Mouse (Mus musculus): Measurements from ENCODE around the gene Csf3.

Gene Csf3

GRCm38 (mm10) chr11:98696454-98697216 is 4.4 kb upstream of the Csf3 start:
- CTCF ChIA-PET: no interaction called here

GRCm38 (mm10) chr11:98697225-98697624 is 3.8 kb upstream of the Csf3 start:
- CTCF ChIA-PET: interaction anchor here (1.3 kb wide), 1 partner anchor 90 kb away, joined by 3 read pairs; no protein-coding TSS in a partner anchor

- CTCF ChIA-PET: interaction anchor here (1.3 kb wide), 1 partner anchor 88 kb away, joined by 3 read pairs; no protein-coding TSS in a partner anchor
Observed at GRCm38 (mm10) chr11:98698849-98699640, 2.0 kb upstream of the Csf3 start.

GRCm38 (mm10) chr11:98699911-98700310 is 1.2 kb upstream of the Csf3 start:
- CTCF ChIA-PET: no interaction called here

GRCm38 (mm10) chr11:98702323-98702722 is 1.3 kb downstream of the Csf3 start:
- CTCF ChIA-PET: no interaction called here

GRCm38 (mm10) chr11:98705021-98705420 is 4.0 kb downstream of the Csf3 start:
- CTCF ChIA-PET: interaction anchor here (0.5 to 0.6 kb wide), 2 partner anchors 97 to 104 kb away, joined by 3 to 4 read pairs; no protein-coding TSS in a partner anchor

- CTCF ChIA-PET: interaction anchor here (0.6 kb wide), 1 partner anchor 527 kb away, joined by 4 read pairs; no protein-coding TSS in a partner anchor
Observed at GRCm38 (mm10) chr11:98707401-98708281, 6.6 kb downstream of the Csf3 start.

- CTCF ChIA-PET: interaction anchor here (0.6 kb wide), 1 partner anchor 528 kb away, joined by 4 read pairs; no protein-coding TSS in a partner anchor
Observed at GRCm38 (mm10) chr11:98708282-98708956, 7.4 kb downstream of the Csf3 start.

GRCm38 (mm10) chr11:98709001-98709741 is 8.1 kb downstream of the Csf3 start:
- CTCF ChIA-PET: no interaction called here

GRCm38 (mm10) chr11:98710416-98711045 is 9.5 kb downstream of the Csf3 start:
- CTCF ChIA-PET: interaction anchor here (0.6 kb wide), 1 partner anchor 66 kb away, joined by 19 read pairs; no protein-coding TSS in a partner anchor

- CTCF ChIA-PET: no interaction called here
Observed at GRCm38 (mm10) chr11:98711046-98711434, 10.0 kb downstream of the Csf3 start.

- CTCF ChIA-PET: interaction anchor here (0.5 to 1.0 kb wide), 2 partner anchors 70 to 75 kb away, joined by 3 to 4 read pairs; no protein-coding TSS in a partner anchor
Observed at GRCm38 (mm10) chr11:98712009-98712408, 10.9 kb downstream of the Csf3 start.

GRCm38 (mm10) chr11:98713703-98714102 is 12.6 kb downstream of the Csf3 start:
- CTCF ChIA-PET: no interaction called here

GRCm38 (mm10) chr11:98715946-98716345 is 14.9 kb downstream of the Csf3 start:
- CTCF ChIA-PET: no interaction called here

GRCm38 (mm10) chr11:98717904-98718303 is 16.8 kb downstream of the Csf3 start:
- CTCF ChIA-PET: interaction anchor here (0.6 to 1.4 kb wide), 2 partner anchors 24 to 69 kb away, joined by 3 to 5 read pairs; no protein-coding TSS in a partner anchor

- CTCF ChIA-PET: no interaction called here
Observed at GRCm38 (mm10) chr11:98720756-98721155, 19.7 kb downstream of the Csf3 start.

GRCm38 (mm10) chr11:98721458-98722226 is 20.6 kb downstream of the Csf3 start:
- CTCF ChIA-PET: no interaction called here

GRCm38 (mm10) chr11:98723098-98723497 is 22.0 kb downstream of the Csf3 start:
- CTCF ChIA-PET: no interaction called here

All from spleen, embryonic (tissue).